Mouse (Mus musculus): Measurements from ENCODE around the gene Smim7. TPM values are rescaled to one million over a fixed set of nuclear protein-coding genes. Genes with fewer than 3 reads are reported as not detected.

Gene Smim7
- polyA plus RNA-seq, 1 experiment, result 51.8 TPM

DNA sequence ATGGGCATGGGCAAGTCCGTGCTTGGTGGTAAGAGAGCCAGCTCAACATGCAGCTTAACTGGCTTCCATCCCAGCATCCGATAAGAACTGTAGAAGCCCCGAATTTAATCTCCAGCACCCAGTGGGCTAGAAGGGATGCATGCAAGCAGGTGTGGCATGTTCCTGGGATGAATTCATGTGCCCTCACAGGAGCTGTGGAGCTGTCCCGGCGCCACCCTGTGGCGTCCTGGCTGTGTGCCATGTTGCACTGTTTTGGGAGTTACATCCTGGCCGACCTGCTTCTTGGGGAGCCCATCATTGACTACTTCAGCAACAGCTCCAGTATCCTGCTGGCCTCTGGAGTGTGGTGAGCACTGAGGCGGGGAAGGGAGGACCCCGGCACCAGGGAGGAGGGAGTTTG lies 8.5 kb upstream of the Smim7 start:
- WGBS, result 57% methylated on average over 9 of the region's 9 CpGs

DNA sequence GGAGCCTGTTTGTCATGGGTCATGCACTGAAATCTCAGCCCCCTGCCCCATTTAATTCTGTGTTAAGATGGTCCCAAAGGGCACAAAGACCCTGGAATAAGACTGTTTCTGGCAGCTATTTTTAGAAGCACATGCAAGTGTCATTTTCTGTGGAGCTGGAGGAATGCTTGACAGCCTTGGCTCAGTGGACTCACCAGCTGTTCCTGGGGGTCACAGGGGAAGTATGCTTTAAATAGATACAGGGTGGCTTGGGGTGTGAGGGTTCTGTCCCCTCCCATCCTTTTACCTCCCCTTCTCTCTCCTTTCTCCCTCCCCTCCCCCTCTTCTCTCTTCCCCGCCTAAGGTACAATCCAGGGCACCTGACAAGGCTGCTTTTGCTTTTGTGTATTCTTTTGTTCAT lies 7.1 kb upstream of the Smim7 start:
- WGBS, result 82% methylated on average over 1 of the region's 1 CpGs
- Histone ChIP-seq H3K4me3 (ENCODE audit: insufficient read depth, low read depth, low read length) (no peak overlapping the region), H3K27ac (ENCODE audit: insufficient read depth, low read depth, low read length) (no peak overlapping the region), H3K27me3 (replicated peaks; ENCODE audit: control insufficient read depth, insufficient read depth, low read length) (no peaks in the 10 kb centered on the region), H3K4me1 (ENCODE audit: control insufficient read depth, insufficient read depth, low read length) (no peaks in the 10 kb centered on the region; the same call in 1 of the 2 replicates), H3K36me3 (ENCODE audit: control insufficient read depth, insufficient read depth, low read length) (no peaks in the 10 kb centered on the region)
- DNase-seq, result no peak
- TF ChIP-seq CTCF (conservative IDR thresholded peaks at IDR 0.05; ENCODE audit: insufficient read depth, insufficient read length, low read depth, low read length), result no peak

More for the DNA sequence above, 8.5 kb upstream of the Smim7 start:
- Histone ChIP-seq H3K4me1 (ENCODE audit: control insufficient read depth, insufficient read depth, low read length) (no peaks in the 10 kb centered on the region), H3K27me3 (replicated peaks; ENCODE audit: control insufficient read depth, insufficient read depth, low read length) (no peaks in the 10 kb centered on the region), H3K27ac (ENCODE audit: insufficient read depth, low read depth, low read length) (no peak overlapping the region), H3K4me3 (ENCODE audit: insufficient read depth, low read depth, low read length) (no peak overlapping the region), H3K36me3 (ENCODE audit: control insufficient read depth, insufficient read depth, low read length) (no peaks in the 10 kb centered on the region)
- no peak for TF ChIP-seq POLR2A (IDR thresholded peaks at IDR 0.05; ENCODE audit: low read depth, low read length)
- DNase-seq, result no peak

DNA sequence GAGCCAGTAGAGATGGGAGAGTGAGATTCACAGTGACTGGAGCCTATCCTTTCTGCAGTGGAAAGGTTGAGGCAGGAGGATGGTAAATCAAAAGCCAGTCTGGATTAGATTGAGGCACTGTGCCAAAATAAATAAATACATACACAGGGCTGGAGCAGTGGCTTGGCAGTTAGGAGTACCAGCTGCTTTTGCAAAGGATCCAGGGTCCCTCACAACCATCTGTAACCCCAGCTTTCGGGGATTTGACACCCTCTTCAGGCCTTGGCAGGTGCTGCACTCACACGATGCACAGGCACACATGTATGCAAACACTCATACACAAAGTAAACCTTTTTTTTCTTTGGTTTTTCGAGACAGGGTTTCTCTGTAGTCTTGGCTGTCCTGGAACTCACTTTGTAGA lies 6.4 kb upstream of the Smim7 start:
- peaks cover 5% of the 10 kb centered on the region; the same call in 1 of the 2 replicates for H3K4me1 ChIP-seq (ENCODE audit: control insufficient read depth, insufficient read depth, low read length)

DNA sequence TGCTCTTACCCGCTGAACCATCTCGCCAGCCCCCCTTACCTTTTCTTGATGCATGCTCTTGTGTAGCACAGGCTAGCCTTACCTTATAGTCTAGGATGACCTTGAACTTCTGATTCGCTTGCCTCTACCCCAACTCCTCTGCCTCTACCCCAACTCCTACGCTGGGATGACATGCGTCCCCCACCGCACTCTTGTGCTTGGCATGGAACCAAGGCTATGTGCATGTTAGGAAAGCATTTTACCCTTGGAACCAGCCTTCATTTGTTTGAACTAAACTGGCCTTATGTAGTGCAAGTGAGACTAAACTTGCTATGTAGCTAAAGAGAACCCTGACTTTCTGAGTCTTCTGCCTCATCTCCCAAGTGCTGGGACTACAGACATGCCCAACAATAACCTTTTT lies 5.0 kb upstream of the Smim7 start:
- H3K4me3 ChIP-seq (ENCODE audit: insufficient read depth, low read depth, low read length), result no peak overlapping the region
- no peak for DNase-seq
- TF ChIP-seq CTCF (conservative IDR thresholded peaks at IDR 0.05; ENCODE audit: insufficient read depth, insufficient read length, low read depth, low read length) (no peak), POLR2A (IDR thresholded peaks at IDR 0.05; ENCODE audit: low read depth, low read length) (no peak)
- no peaks in the 10 kb centered on the region for H3K36me3 ChIP-seq (ENCODE audit: control insufficient read depth, insufficient read depth, low read length)
- 97% methylated on average over 6 of the region's 6 CpGs for WGBS
- no peaks in the 10 kb centered on the region for H3K27me3 ChIP-seq (replicated peaks; ENCODE audit: control insufficient read depth, insufficient read depth, low read length)
- no peak overlapping the region for H3K27ac ChIP-seq (ENCODE audit: insufficient read depth, low read depth, low read length)
- peaks cover 5% of the 10 kb centered on the region; the same call in 1 of the 2 replicates for H3K4me1 ChIP-seq (ENCODE audit: control insufficient read depth, insufficient read depth, low read length)

More for the DNA sequence above, 6.4 kb upstream of the Smim7 start:
- Histone ChIP-seq H3K36me3 (ENCODE audit: control insufficient read depth, insufficient read depth, low read length) (no peaks in the 10 kb centered on the region), H3K27ac (ENCODE audit: insufficient read depth, low read depth, low read length) (no peak overlapping the region), H3K4me3 (ENCODE audit: insufficient read depth, low read depth, low read length) (no peak overlapping the region), H3K27me3 (replicated peaks; ENCODE audit: control insufficient read depth, insufficient read depth, low read length) (no peaks in the 10 kb centered on the region)
- TF ChIP-seq CTCF (conservative IDR thresholded peaks at IDR 0.05; ENCODE audit: insufficient read depth, insufficient read length, low read depth, low read length), result no peak
- no peak for TF ChIP-seq POLR2A (IDR thresholded peaks at IDR 0.05; ENCODE audit: low read depth, low read length)
- no peak for DNase-seq
- 87% methylated on average over 3 of the region's 3 CpGs for WGBS

DNA sequence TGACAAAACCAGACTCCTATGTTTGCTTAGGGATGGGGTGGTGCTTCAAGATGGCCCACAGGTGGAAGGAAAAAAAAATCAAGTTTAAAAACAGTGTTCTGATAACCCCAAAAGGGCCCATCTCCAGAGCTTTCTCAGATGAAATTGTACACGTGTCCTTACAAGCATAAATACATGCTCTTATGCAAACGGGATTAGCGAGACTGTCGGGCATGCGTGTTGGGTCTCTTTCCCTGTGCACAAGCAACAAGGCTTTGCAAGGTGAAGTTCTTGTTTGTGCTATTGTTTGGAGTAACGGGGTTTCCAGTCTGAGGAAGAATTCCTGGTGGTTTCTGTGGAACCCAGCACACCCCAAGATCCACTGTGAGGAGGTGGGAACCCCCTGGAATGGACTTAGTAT lies 2.6 kb upstream of the Smim7 start:
- no peak for DNase-seq
- TF ChIP-seq POLR2A (IDR thresholded peaks at IDR 0.05; ENCODE audit: low read depth, low read length) (no peak), CTCF (conservative IDR thresholded peaks at IDR 0.05; ENCODE audit: insufficient read depth, insufficient read length, low read depth, low read length) (no peak)
- WGBS, result 88% methylated on average over 6 of the region's 6 CpGs
- Histone ChIP-seq H3K36me3 (ENCODE audit: control insufficient read depth, insufficient read depth, low read length) (no peaks in the 10 kb centered on the region), H3K27me3 (replicated peaks; ENCODE audit: control insufficient read depth, insufficient read depth, low read length) (no peaks in the 10 kb centered on the region), H3K4me3 (ENCODE audit: insufficient read depth, low read depth, low read length) (no peak overlapping the region), H3K4me1 (ENCODE audit: control insufficient read depth, insufficient read depth, low read length) (peaks cover 12% of the 10 kb centered on the region), H3K27ac (ENCODE audit: insufficient read depth, low read depth, low read length) (no peak overlapping the region)

DNA sequence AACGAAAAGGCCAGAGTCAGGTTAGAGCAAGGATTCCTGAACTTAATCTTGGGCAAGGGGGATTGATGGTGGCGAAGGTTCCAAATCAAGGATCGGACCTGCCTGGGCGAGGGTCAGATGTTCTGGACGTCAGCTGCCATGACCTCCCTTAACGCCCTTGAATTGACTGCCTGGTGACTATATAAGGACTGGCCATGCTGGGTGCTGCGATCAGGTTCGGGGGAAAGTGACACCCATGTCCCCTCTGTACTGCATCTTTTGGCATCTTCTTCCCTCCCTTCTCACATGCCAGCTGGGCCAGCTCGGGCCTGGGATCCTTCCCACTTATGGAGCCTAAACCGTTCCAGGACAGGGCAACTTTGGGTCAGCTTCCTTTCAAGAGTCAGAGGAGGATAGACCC lies 1.6 kb upstream of the Smim7 start:
- H3K27me3 ChIP-seq (replicated peaks; ENCODE audit: control insufficient read depth, insufficient read depth, low read length), result no peaks in the 10 kb centered on the region
- no peak for TF ChIP-seq CTCF (conservative IDR thresholded peaks at IDR 0.05; ENCODE audit: insufficient read depth, insufficient read length, low read depth, low read length)
- TF ChIP-seq POLR2A (IDR thresholded peaks at IDR 0.05; ENCODE audit: low read depth, low read length), result no peak
- peak overlapping the region; percentile 49; the same call in 1 of the 2 replicates for H3K27ac ChIP-seq (ENCODE audit: insufficient read depth, low read depth, low read length)
- H3K36me3 ChIP-seq (ENCODE audit: control insufficient read depth, insufficient read depth, low read length), result no peaks in the 10 kb centered on the region
- peak overlapping the region; percentile 82 for H3K4me3 ChIP-seq (ENCODE audit: insufficient read depth, low read depth, low read length)
- 7% methylated on average over 10 of the region's 10 CpGs for WGBS
- peaks cover 12% of the 10 kb centered on the region for H3K4me1 ChIP-seq (ENCODE audit: control insufficient read depth, insufficient read depth, low read length)
- DNase-seq, result no peak

DNA sequence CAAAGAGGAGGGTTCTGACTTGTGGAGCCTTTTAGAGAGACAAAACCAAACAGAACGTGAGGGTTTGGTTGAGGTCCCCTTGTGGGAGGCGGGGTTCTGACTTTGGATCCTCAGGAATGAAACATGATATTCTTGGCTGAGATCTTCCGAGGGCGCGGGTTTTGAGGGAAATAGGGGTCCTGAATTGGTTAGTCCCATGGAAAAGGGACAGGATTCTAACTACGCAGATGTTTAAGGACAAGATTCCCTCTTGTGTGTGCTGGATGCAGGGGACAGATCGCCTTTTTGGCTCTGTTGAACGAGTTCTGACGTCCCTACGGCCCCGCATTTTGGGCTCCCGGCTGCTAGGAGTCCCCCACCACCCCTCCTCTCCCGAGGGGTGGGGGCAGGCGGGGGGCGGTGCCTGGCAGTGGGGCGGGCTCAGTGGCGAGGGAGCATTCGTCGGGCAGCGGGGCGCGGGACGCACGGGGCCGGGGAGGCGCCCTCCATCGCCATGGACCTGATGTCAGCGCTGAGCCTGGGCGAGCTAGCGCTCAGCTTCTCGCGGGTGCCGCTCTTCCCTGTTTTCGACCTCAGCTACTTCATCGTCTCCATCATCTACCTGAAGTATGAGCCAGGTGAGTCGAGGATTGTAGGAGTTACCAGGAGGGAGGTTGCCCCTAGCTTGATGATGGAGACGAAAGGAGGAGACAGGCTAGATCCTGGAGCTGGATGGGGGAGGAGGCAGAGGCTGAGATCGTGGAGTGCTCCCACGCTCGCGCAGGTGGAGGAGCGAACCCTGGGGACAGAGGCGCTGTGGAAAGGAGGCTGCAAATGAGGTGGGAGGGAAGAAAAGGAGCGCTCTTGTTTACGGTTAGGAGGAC lies 954 bp upstream of the Smim7 start, which contains the start of gene Tmem38a:
Tmem38a (plus strand) TSS at position 445 of the 863 bp plus-strand sequence.
- TF ChIP-seq POLR2A (IDR thresholded peaks at IDR 0.05; ENCODE audit: low read depth, low read length) (peak; percentile 33), CTCF (conservative IDR thresholded peaks at IDR 0.05; ENCODE audit: insufficient read depth, insufficient read length, low read depth, low read length) (no peak)
- no peaks in the 10 kb centered on the region for H3K27me3 ChIP-seq (replicated peaks; ENCODE audit: control insufficient read depth, insufficient read depth, low read length)
- H3K4me3 ChIP-seq (ENCODE audit: insufficient read depth, low read depth, low read length), result peak within 1 kb of the TSS; percentile 82
- H3K36me3 ChIP-seq (ENCODE audit: control insufficient read depth, insufficient read depth, low read length), result no peaks in the 10 kb centered on the region
- under 1% methylated on average over 44 of the region's 45 CpGs for WGBS
- peak within 1 kb of the TSS; percentile 95 for H3K27ac ChIP-seq (ENCODE audit: insufficient read depth, low read depth, low read length)
- H3K4me1 ChIP-seq (ENCODE audit: control insufficient read depth, insufficient read depth, low read length), result peaks cover 12% of the 10 kb centered on the region
- peak; percentile 82 for DNase-seq
